Mouse (Mus musculus): ENCODE results near the gene Cyp4f17. TPM values are rescaled to one million over a fixed set of nuclear protein-coding genes. Genes with fewer than 3 reads are reported as not detected.
"Not testable (repeated sequence)": the region's sequence is repeated elsewhere in the genome, so short reads cannot be mapped to it uniquely, and the experiment has no call there.

Gene Cyp4f17
- polyA plus RNA-seq, 1 experiment from 2014 or later = 6.5 TPM

- peaks cover 3% of the 10 kb centered on the region; the same call in 1 of the 2 replicates for H3K36me3 ChIP-seq (ENCODE audit: control insufficient read depth, insufficient read depth)
- no peak overlapping the region for H3K4me3 ChIP-seq (ENCODE audit: low read length)
- H3K27me3 ChIP-seq (ENCODE audit: control insufficient read depth, insufficient read depth, low read length) = no peaks in the 10 kb centered on the region
- H3K4me2 ChIP-seq (ENCODE audit: low read depth, low read length) = no peak overlapping the region
- H3K27ac ChIP-seq (ENCODE audit: low read length) = no peak overlapping the region
- no peaks in the 10 kb centered on the region for H3K9me3 ChIP-seq (replicated peaks; ENCODE audit: control insufficient read depth, low read length)
- whole genome bisulfite sequencing = 81% methylated on average over 5 of the region's 5 CpGs
- H3K4me1 ChIP-seq (ENCODE audit: control insufficient read depth, insufficient read depth, low read length) = no peaks in the 10 kb centered on the region
- H3K9ac ChIP-seq (ENCODE audit: low read length) = no peak overlapping the region
- ATAC-seq (replicated peaks; ENCODE audit: extremely low read depth, insufficient read depth, low FRiP score) = no peak
Observed at GRCm38 (mm10) chr17:32521981-32522380, 16.1 kb downstream of the Cyp4f17 start.

DNA sequence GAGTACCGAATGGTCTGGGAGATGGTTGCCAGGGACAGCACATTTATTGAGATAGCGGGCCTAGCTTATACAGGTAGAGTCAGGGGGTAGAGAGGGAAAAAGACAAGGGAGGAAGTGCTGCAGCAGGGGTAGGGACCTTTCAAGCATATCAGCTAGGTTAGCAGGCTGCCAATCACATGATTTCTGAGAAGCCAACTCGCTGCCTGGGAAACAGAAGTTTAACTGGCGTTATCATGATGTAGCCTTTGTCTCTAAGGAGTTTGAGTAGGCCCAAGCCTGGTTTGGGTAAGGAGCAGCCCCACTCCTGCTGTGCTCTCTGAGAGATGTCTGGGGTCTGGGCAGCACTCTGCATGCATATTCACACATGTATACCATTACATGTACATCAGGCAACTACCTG, 16.5 kb downstream of the Cyp4f17 start:
- no peak for ATAC-seq (replicated peaks; ENCODE audit: extremely low read depth, insufficient read depth, low FRiP score)

GRCm38 (mm10) chr17:32522816-32523215, 17.0 kb downstream of the Cyp4f17 start:
- Histone ChIP-seq H3K27me3 (ENCODE audit: control insufficient read depth, insufficient read depth, low read length) (no peaks in the 10 kb centered on the region), H3K36me3 (ENCODE audit: control insufficient read depth, insufficient read depth) (peaks cover 3% of the 10 kb centered on the region; the same call in 1 of the 2 replicates), H3K9ac (ENCODE audit: low read length) (no peak overlapping the region), H3K4me3 (ENCODE audit: low read length) (no peak overlapping the region), H3K27ac (ENCODE audit: low read length) (no peak overlapping the region), H3K4me2 (ENCODE audit: low read depth, low read length) (no peak overlapping the region), H3K4me1 (ENCODE audit: control insufficient read depth, insufficient read depth, low read length) (no peaks in the 10 kb centered on the region), H3K9me3 (replicated peaks; ENCODE audit: control insufficient read depth, low read length) (no peaks in the 10 kb centered on the region)
- ATAC-seq (replicated peaks; ENCODE audit: extremely low read depth, insufficient read depth, low FRiP score) = no peak
- 84% methylated on average over 5 of the region's 5 CpGs for WGBS

More for the DNA sequence above, 16.5 kb downstream of the Cyp4f17 start:
- Histone ChIP-seq H3K9me3 (replicated peaks; ENCODE audit: control insufficient read depth, low read length) (no peaks in the 10 kb centered on the region), H3K27me3 (ENCODE audit: control insufficient read depth, insufficient read depth, low read length) (no peaks in the 10 kb centered on the region), H3K36me3 (ENCODE audit: control insufficient read depth, insufficient read depth) (peaks cover 3% of the 10 kb centered on the region; the same call in 1 of the 2 replicates), H3K9ac (ENCODE audit: low read length) (no peak overlapping the region), H3K4me2 (ENCODE audit: low read depth, low read length) (no peak overlapping the region), H3K4me1 (ENCODE audit: control insufficient read depth, insufficient read depth, low read length) (no peaks in the 10 kb centered on the region), H3K27ac (ENCODE audit: low read length) (no peak overlapping the region), H3K4me3 (ENCODE audit: low read length) (no peak overlapping the region)
- 80% methylated on average over 4 of the region's 4 CpGs for WGBS

- no peak for ATAC-seq (replicated peaks; ENCODE audit: extremely low read depth, insufficient read depth, low FRiP score)
- H3K36me3 ChIP-seq (ENCODE audit: control insufficient read depth, insufficient read depth) = peaks cover 3% of the 10 kb centered on the region; the same call in 1 of the 2 replicates
- WGBS = 81% methylated on average over 11 of the region's 11 CpGs
- no peak overlapping the region for H3K9ac ChIP-seq (ENCODE audit: low read length)
- H3K4me1 ChIP-seq (ENCODE audit: control insufficient read depth, insufficient read depth, low read length) = 0 out of 2 replicates have a peak, but pooled peaks cover 4% of the 10 kb centered on the region
- H3K27ac ChIP-seq (ENCODE audit: low read length) = no peak overlapping the region
- H3K9me3 ChIP-seq (replicated peaks; ENCODE audit: control insufficient read depth, low read length) = no peaks in the 10 kb centered on the region
- no peak overlapping the region for H3K4me2 ChIP-seq (ENCODE audit: low read depth, low read length)
- H3K4me3 ChIP-seq (ENCODE audit: low read length) = no peak overlapping the region
- H3K27me3 ChIP-seq (ENCODE audit: control insufficient read depth, insufficient read depth, low read length) = no peaks in the 10 kb centered on the region
Observed at GRCm38 (mm10) chr17:32523895-32524294, 18.0 kb downstream of the Cyp4f17 start.

DNA sequence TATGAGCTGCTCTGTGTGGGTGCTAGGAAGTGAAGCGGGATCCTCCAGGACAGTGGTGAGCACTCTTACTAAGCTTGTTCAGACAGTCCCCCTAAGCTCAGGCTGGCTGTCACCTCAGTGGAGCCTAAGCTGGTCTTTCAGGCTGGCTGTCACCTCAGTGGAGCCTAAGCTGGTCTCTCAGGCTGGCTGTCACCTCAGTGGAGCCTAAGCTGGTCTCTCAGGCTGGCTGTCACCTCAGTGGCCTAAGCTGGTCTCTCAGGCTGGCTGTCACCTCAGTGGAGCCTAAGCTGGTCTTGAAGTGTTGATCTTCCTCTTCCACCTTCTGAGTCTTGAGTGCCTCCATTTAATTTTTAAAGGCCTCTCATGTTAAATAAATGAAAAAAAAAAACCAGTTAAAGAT, 20.5 kb downstream of the Cyp4f17 start:
- WGBS = 86% methylated on average over 1 of the region's 1 CpGs
- not testable (repeated sequence) for ATAC-seq (replicated peaks; ENCODE audit: extremely low read depth, insufficient read depth, low FRiP score); H3K9me3 ChIP-seq (replicated peaks; ENCODE audit: control insufficient read depth, low read length); H3K4me1 ChIP-seq (ENCODE audit: control insufficient read depth, insufficient read depth, low read length); H3K4me2 ChIP-seq (ENCODE audit: low read depth, low read length); H3K4me3 ChIP-seq (ENCODE audit: low read length); H3K9ac ChIP-seq (ENCODE audit: low read length); H3K27me3 ChIP-seq (ENCODE audit: control insufficient read depth, insufficient read depth, low read length); H3K27ac ChIP-seq (ENCODE audit: low read length); H3K36me3 ChIP-seq (ENCODE audit: control insufficient read depth, insufficient read depth)

DNA sequence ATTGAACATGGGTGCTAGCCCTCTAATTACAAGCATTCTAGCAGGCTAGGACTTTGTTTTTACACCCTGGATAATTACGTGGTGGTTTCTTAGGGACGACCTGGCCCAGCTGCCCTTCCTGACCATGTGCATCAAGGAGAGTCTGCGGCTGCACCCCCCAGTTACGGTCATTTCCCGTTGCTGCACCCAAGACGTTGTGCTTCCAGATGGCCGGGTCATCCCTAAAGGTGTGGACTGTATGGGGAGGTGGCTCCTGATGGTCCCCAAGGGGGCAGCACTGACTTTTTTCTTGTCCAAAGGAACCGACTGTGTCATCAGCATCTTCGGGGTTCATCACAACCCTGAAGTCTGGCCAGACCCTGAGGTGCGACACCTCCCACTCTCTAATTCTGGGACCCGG, 21.9 kb downstream of the Cyp4f17 start:
- Histone ChIP-seq H3K4me1 (ENCODE audit: control insufficient read depth, insufficient read depth, low read length) (0 out of 2 replicates have a peak, but pooled peaks cover 4% of the 10 kb centered on the region), H3K27me3 (ENCODE audit: control insufficient read depth, insufficient read depth, low read length) (no peaks in the 10 kb centered on the region), H3K36me3 (ENCODE audit: control insufficient read depth, insufficient read depth) (peaks cover 3% of the 10 kb centered on the region; the same call in 1 of the 2 replicates), H3K4me3 (ENCODE audit: low read length) (no peak overlapping the region), H3K4me2 (ENCODE audit: low read depth, low read length) (no peak overlapping the region), H3K27ac (ENCODE audit: low read length) (no peak overlapping the region), H3K9ac (ENCODE audit: low read length) (no peak overlapping the region), H3K9me3 (replicated peaks; ENCODE audit: control insufficient read depth, low read length) (no peaks in the 10 kb centered on the region)
- no peak for ATAC-seq (replicated peaks; ENCODE audit: extremely low read depth, insufficient read depth, low FRiP score)
- WGBS = 88% methylated on average over 11 of the region's 11 CpGs

DNA sequence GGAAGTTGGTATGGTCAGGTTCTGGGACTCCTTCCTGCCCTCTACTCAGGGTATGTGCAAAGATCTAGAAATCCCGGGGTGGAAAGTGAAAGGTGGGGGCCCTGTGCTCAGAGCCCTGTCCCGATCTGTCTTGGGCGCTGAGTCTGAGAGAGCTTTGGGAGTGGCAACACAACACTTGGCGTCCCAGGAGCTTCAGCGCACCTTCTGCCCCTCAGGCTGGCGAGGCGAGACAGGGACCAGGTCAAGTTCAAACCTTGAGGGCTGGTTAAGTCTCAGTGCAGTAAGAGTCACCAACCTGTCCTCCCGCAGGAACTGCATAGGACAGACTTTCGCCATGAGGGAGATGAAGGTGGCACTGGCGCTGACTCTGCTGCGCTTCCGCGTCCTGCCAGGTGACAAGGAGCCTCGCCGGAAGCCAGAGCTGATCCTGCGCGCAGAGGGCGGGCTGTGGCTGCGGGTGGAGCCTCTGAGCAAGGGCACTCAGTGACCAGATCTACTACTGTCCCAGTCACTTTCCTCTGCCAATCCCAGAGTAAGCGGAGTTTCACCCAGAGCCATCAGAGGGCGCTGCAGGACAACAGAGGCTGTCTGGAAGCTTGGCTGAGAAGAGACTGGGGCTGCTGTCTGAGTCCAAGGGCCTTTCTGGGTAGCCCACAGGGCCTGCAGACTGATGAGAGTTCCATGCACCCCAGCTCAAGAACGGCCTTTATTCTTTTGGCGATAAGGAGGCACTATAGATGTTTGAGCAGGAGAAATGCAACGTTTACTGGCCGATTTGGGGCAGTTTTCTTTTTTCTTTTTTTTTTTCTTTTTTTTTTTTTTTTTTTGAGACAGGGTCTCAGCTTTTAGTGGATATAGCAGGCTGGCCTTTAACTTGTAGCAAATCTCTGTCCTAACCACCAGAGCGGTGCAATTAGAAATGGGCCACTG, 22.8 kb downstream of the Cyp4f17 start:
- no peaks in the 10 kb centered on the region for H3K9me3 ChIP-seq (replicated peaks; ENCODE audit: control insufficient read depth, low read length)
- H3K4me2 ChIP-seq (ENCODE audit: low read depth, low read length) = peak overlapping the region; percentile 69
- ATAC-seq (replicated peaks; ENCODE audit: extremely low read depth, insufficient read depth, low FRiP score) = peak; percentile 83
- H3K36me3 ChIP-seq (ENCODE audit: control insufficient read depth, insufficient read depth) = peaks cover 3% of the 10 kb centered on the region; the same call in 1 of the 2 replicates
- 0 out of 2 replicates have a peak, but pooled peaks cover 4% of the 10 kb centered on the region for H3K4me1 ChIP-seq (ENCODE audit: control insufficient read depth, insufficient read depth, low read length)
- 0 out of 2 replicates have a peak overlapping the region, but pooled peaks have one; percentile 20 for H3K27ac ChIP-seq (ENCODE audit: low read length)
- H3K27me3 ChIP-seq (ENCODE audit: control insufficient read depth, insufficient read depth, low read length) = no peaks in the 10 kb centered on the region
- 10% methylated on average over 26 of the region's 26 CpGs for WGBS
- peak overlapping the region; percentile 51 for H3K4me3 ChIP-seq (ENCODE audit: low read length)
- H3K9ac ChIP-seq (ENCODE audit: low read length) = peak overlapping the region; percentile 74

- not testable (repeated sequence) for ATAC-seq (replicated peaks; ENCODE audit: extremely low read depth, insufficient read depth, low FRiP score)
- 54% methylated on average over 4 of the region's 4 CpGs for WGBS
Observed at GRCm38 (mm10) chr17:32532356-32532755, 26.5 kb downstream of the Cyp4f17 start.

GRCm38 (mm10) chr17:32534068-32534467, 28.2 kb downstream of the Cyp4f17 start:
- peaks cover 10% of the 10 kb centered on the region for H3K4me1 ChIP-seq (ENCODE audit: control insufficient read depth, insufficient read depth, low read length)
- H3K27ac ChIP-seq (ENCODE audit: low read length) = no peak overlapping the region
- H3K9me3 ChIP-seq (replicated peaks; ENCODE audit: control insufficient read depth, low read length) = no peaks in the 10 kb centered on the region
- H3K4me2 ChIP-seq (ENCODE audit: low read depth, low read length) = no peak overlapping the region
- H3K36me3 ChIP-seq (ENCODE audit: control insufficient read depth, insufficient read depth) = no peaks in the 10 kb centered on the region
- no peak overlapping the region for H3K4me3 ChIP-seq (ENCODE audit: low read length)
- H3K9ac ChIP-seq (ENCODE audit: low read length) = no peak overlapping the region
- WGBS = 73% methylated on average over 6 of the region's 6 CpGs
- no peak for ATAC-seq (replicated peaks; ENCODE audit: extremely low read depth, insufficient read depth, low FRiP score)
- H3K27me3 ChIP-seq (ENCODE audit: control insufficient read depth, insufficient read depth, low read length) = no peaks in the 10 kb centered on the region

More at GRCm38 (mm10) chr17:32532356-32532755, 26.5 kb downstream of the Cyp4f17 start:
- not testable (repeated sequence) for H3K4me2 ChIP-seq (ENCODE audit: low read depth, low read length); H3K36me3 ChIP-seq (ENCODE audit: control insufficient read depth, insufficient read depth); H3K9me3 ChIP-seq (replicated peaks; ENCODE audit: control insufficient read depth, low read length); H3K27me3 ChIP-seq (ENCODE audit: control insufficient read depth, insufficient read depth, low read length); H3K27ac ChIP-seq (ENCODE audit: low read length); H3K9ac ChIP-seq (ENCODE audit: low read length); H3K4me3 ChIP-seq (ENCODE audit: low read length)
- peaks cover 14% of the 10 kb centered on the region for H3K4me1 ChIP-seq (ENCODE audit: control insufficient read depth, insufficient read depth, low read length)
